Mouse (Mus musculus) left cerebral cortex, adult 9 months (tissue): ENCODE measurements around the gene Nmnat1.
A peak's percentile ranks its signal among the peaks of the same experiment; 100 is the strongest.
"Not testable (repeated sequence)": the region's sequence is repeated elsewhere in the genome, so short reads cannot be mapped to it uniquely, and the experiment has no call there.

Experiments used
- DNase-seq, 2 experiments: peaks; one replicate each; pipeline ENCODE4 v3.0.0; 2022; ENCODE audit warnings: low spot score in 2 of 2

Nmnat1 gene

DNA sequence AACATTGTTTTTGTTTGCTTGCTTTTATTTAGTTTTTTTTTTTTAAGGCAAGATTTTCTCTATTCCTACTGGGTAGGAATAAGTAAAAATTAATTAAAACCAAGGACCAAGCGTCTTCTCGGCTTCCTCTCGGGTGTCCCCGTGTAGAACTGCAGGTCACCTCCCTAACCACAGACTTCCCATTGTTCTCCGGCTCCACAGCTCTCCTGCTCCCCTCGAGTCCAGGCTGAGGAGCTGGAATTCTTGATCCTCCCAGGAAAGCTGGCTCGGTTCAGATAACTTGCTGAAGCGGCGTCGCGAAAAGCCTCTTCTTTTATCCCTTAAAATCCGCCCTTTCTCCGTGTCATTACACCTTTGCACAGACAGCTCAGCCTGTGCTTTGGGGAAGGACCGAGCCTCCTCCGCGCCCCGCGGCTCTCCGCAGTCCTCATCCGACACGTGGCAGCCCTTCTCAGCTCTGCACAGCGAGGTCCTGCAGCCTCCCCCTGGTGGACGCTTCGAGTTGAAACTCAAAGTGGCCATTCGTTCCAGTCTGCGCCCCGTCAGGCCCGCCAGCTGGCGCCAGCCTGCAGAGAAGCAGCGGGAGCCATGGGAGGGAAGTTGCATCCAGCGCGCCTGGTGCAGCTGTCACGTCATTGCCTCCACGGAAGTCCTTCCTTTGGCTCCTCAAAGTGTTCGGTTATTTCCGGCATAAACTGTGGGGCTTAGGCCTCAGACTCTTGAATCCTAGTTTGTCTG, 39.9 kb downstream of the Nmnat1 start:
- peak; percentile 65 to 85 for DNase-seq

DNA sequence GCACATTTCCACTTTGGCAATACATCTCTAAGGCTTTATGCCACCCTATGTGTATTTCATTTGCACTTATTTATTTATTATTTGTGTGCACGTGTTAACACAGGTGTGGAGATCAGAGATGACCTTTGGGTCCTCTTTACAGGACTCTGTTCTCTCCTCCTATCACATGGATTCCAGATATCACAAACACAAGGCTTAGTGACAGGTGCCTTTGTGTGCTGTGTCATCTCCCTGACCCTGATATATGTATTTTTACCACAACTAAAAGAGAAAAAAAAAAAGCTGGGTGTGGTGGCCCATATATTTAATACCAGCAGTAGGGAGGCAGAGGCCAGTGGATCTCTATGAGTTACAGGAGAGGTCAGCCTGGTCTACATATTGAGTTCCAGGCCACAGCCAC, 40.5 kb downstream of the Nmnat1 start:
- no peak for DNase-seq

DNA sequence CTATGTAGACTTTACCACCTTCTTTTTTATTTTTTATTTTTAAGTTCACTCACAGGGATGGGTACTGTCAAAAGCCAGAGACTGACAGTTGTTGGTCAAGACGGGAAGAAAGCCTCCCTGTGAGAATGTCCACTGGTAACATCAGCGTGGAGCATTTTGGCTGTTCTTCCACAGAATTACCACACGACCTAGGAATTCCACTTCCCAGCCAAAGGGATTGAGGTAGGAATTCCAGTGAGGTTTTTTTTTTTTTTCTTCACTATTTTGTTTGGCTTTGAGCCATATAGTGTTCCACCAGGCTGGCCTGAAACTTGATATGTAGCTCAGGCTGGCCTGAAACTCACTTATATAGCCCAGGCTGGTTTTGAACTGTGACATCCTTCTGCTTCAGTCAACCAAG, 42.6 kb downstream of the Nmnat1 start:
- no peak for DNase-seq

DNA sequence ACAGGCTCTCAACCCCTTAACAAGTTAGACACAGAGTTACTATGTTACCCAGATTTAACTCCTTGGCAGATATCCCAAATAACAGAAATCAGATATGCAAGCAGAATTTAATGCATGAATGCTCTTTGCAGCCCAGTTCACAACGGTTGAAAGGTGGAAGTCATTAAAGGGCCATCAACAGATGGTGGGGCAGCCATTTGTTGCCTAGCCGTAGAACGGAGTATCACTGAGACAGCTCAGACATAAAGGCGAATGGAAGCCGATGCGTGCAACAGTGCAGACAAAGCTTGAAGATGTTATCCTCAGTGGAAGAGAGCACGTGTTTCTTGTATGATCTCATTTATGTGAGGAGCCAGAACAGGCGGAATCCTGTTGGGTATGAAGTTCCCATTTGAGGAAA, 44.4 kb downstream of the Nmnat1 start:
- no peak for DNase-seq

DNA sequence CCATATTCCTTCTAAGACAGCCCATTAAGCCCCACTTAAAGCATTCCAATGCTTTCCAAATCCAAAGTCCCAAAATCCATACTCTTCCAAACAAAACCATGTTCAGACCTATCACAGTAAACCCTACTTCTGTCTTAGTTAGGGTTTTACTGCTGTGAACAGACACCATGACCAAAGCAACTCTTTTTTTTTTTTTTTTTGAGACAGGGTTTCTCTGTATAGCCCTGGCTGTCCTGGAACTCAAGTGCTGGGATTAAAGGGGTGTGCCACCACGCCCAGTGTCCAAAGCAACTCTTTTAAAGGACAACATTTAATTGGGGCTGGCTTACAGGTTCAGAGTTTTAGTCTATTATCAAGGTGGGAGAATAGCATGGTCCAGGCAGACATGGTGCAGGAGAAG, 53.1 kb downstream of the Nmnat1 start:
- DNase-seq = not testable (repeated sequence)

DNA sequence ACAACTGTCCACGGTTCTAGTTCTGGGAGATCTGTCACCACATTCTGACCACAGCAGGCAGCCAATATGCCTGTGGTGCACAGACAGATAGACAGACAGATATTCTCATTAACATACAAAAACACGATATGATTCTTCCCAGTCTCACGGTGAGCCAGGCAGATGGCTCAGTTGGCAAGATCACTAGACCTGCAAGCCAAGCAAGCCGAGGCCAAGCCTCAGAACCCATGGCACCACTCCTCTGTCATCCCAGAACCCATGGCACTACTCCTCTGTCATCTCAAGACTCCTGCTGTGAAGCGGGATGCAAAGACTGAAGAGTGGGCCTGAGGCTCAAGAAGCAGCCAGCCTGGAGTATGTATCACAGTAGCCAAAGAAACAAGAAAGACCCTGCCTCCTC, 55.4 kb downstream of the Nmnat1 start:
- DNase-seq = no peak

DNA sequence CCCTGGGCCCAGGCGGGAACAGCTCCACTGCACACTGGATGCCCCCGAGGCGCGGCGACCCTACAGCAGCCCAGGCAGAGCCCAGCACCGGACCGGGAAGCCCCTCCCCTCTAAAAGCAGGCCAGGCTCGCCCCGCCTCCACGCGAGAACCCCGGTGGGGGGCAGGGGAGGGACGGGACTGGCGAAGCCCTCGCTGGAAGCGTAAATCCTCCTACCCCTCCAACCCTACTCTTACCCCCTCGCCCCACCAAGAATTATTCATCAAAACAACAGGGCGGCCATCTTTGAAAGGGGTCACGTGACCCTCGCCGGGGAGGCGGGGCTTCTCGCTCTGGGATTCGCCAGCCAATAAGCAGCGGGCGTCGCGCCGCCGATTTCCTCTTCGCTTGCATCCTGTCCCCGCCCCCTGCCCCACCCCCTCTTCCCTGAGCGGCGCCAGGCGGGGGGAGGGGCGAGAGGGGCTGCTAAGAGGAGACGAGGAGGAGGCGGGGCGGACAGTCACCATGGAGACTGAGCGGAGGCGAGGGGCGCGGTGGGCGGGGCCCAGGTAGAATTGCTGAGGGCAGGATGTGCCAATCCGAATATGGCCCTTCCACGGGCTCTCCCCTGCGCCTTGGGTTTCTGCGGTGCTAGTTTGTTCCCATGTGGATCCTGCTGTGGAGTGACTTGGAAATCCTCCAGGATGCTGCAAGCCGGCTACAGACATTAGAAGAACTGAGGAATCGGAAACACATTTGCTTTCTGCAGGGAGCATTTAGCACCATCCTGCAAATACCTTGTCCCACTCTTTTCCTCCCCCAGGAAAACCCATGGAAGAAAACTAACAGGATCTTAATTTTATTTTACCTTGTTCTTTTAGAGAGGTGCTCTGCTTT, 58.4 kb downstream of the Nmnat1 start, which contains the start of gene Ube4b:
Ube4b (minus strand) TSS at position 425 of the 875 bp plus-strand sequence.
- DNase-seq = peak; percentile 95 to 97

DNA sequence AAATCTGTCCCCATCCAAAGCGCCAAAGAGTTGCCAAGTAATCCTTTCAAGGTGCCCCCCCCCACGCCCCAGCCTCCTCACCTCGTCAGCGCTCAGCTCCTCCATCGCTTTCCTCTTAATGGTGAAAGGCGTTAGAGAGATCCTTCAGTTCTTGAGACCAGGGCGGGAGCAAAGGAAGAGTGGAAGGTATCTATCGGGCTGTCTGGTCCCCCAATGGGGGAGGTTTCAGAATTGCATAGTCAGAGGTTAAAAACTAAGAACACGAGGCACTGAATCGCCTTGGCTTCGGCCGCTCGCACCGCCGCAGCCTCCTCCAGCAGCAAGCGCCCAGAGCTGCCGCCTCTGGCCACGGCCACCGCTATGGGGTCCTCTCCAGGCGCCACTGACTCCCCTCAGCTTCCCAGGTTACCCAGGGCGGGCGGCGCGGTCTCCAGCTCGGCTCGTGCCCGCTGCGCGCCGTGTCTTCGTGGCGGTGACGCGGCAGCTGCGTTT, 59.2 kb downstream of the Nmnat1 start:
- no peak for DNase-seq

DNA sequence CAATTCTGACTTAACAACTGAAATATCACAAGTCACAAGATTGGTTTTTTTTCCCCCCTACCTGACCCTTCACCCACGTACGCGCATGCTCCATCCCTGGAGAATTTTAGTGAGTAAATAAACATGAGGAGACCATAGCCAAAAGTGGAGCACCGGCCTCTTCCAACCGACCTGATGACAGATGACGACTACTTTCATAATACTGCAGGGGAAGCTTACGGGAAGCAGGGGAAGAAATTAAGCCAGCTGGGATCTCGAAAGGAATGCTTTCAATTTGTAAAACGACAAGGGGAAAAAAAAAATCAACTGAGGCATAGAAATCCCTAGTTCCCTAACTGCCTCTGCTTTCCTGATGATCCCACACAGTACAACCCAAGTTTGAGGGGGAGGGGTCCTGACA, 60.2 kb downstream of the Nmnat1 start:
- no peak for DNase-seq

DNA sequence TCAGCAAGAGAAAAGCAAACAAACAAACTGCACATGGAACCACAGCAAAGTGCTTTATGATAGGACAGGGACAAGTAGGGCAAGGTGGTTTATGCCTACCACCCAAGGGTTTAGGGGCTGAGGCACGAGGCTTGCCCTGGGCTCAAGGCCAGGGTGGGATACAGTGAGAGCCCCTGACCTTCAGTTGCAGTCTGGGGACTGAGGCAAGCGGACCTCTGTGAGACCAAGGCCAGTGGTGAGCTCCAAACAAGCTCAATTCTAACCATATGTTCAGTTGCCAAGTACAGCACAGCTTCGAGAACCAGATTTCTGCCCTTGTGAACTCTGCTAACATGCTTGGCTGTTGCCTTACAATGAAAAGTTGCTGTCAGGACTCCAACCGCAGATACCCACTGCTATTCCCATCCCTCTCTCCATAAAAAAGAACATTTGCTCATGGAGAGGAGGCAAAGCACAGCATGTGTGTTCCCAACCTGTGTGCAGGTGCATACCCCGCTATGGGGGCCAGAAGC, 67.1 kb downstream of the Nmnat1 start:
- DNase-seq = no peak
